In genomic region chr10:126753201-126753600, GRCm38 (mm10) we compare ENCODE assay signal across 24 mouse cellular contexts.
"Had no signal": no experiment of that assay in that cellular context is flagged by ENCODE, and none has a peak within 500 bp of the region (broad histone marks: within the 10 kb centered on the region; RNA-seq: fewer than 3 reads in every experiment).

No protein-coding gene starts in this region.

- ATAC-seq: hindbrain, postnatal 0 days; intestine, postnatal 0 days had no signal

- H3K27me3 ChIP-seq: heart, embryonic 13.5 days; heart, embryonic 15.5 days; hindbrain, embryonic 13.5 days; hindbrain, embryonic 15.5 days; limb, embryonic 12.5 days; liver, embryonic 13.5 days; liver, embryonic 15.5 days had no signal

- DNase-seq: gastrocnemius, adult 2 months; gastrocnemius, postnatal 10 days; gastrocnemius, postnatal 25 days; heart, adult 11 months; heart, adult 2 months; heart, postnatal 14 days; heart, postnatal 36 days; kidney, adult 18-20 months; kidney, adult 8-10 months; kidney, postnatal 10 days; kidney, postnatal 25 days; liver, embryonic 13.5 days had no signal

- H3K4me3 ChIP-seq: gastrocnemius, adult 2 months; heart, adult 2 months; heart, embryonic 13.5 days; heart, embryonic 15.5 days; hindbrain, embryonic 13.5 days; hindbrain, embryonic 15.5 days; limb, embryonic 12.5 days; liver, embryonic 13.5 days; liver, embryonic 15.5 days had no signal

- H3K9me3 ChIP-seq: heart, embryonic 13.5 days; heart, embryonic 15.5 days; hindbrain, embryonic 13.5 days; hindbrain, embryonic 15.5 days; limb, embryonic 12.5 days; liver, embryonic 13.5 days; liver, embryonic 15.5 days had no signal

- H3K9ac ChIP-seq: heart, embryonic 13.5 days; heart, embryonic 15.5 days; hindbrain, embryonic 13.5 days; hindbrain, embryonic 15.5 days; limb, embryonic 12.5 days; liver, embryonic 13.5 days; liver, embryonic 15.5 days had no signal

- H3K27ac ChIP-seq: gastrocnemius, adult 2 months; heart, adult 2 months; heart, embryonic 13.5 days; heart, embryonic 15.5 days; hindbrain, embryonic 13.5 days; hindbrain, embryonic 15.5 days; hindbrain, postnatal 0 days; layer of hippocampus, adult 2 months; left cerebral cortex, adult 2 months; limb, embryonic 12.5 days; liver, embryonic 13.5 days; liver, embryonic 15.5 days had no signal

- H3K4me1 ChIP-seq: heart, embryonic 13.5 days; heart, embryonic 15.5 days; liver, embryonic 13.5 days; liver, embryonic 15.5 days had no signal

- H3K36me3 ChIP-seq: heart, embryonic 13.5 days; heart, embryonic 15.5 days; hindbrain, embryonic 13.5 days; hindbrain, embryonic 15.5 days; limb, embryonic 12.5 days; liver, embryonic 13.5 days; liver, embryonic 15.5 days had no signal

- H3K4me2 ChIP-seq: heart, embryonic 11.5 days; heart, embryonic 13.5 days; heart, embryonic 15.5 days; hindbrain, embryonic 13.5 days; limb, embryonic 12.5 days; liver, embryonic 11.5 days; liver, embryonic 13.5 days; liver, embryonic 15.5 days had no signal
